Mouse (Mus musculus) CH12.LX (cell line): ENCODE measurements around the gene Arhgef17. TPM values are rescaled to one million over a fixed set of nuclear protein-coding genes. Genes with fewer than 3 reads are reported as not detected.

ENCODE experiments used
- DNase-seq: peaks from one replicate; pipeline ENCODE4 v3.0.0-alpha.2; 2013; ENCODE audit errors: extremely low read depth
- H3K27ac ChIP-seq: 2 replicates; pipeline ENCODE4 v1.5.1; 2012; ENCODE audit warnings: low read depth, mild to moderate bottlenecking, control low read depth, moderate library complexity; ENCODE audit not compliant: insufficient read depth
- H3K27me3 ChIP-seq: replicated peaks from 2 replicates; pipeline ENCODE3; 2012; ENCODE audit warnings: inconsistent platforms
- H3K36me3 ChIP-seq, 2 experiments: replicated peaks in 1 of 2; 2 replicates each; pipeline versions ENCODE3 to v1.6.1; 2012; ENCODE audit warnings: inconsistent platforms in 1 of 2, low read length in 1 of 2, mild to moderate bottlenecking in 1 of 2, mixed read lengths in 1 of 2, moderate library complexity in 1 of 2; ENCODE audit not compliant: control insufficient read depth in 1 of 2, insufficient read depth in 1 of 2
- H3K4me1 ChIP-seq, 2 experiments: 2 replicates each; pipeline ENCODE4 v1.6.1; 2012; ENCODE audit warnings: inconsistent platforms in 1 of 2, moderate library complexity in 1 of 2; ENCODE audit not compliant: insufficient read depth in 2 of 2, control insufficient read depth in 1 of 2
- H3K4me2 ChIP-seq: 2 replicates; pipeline ENCODE4 v1.6.1; 2012; ENCODE audit warnings: low read depth, mild to moderate bottlenecking, control low read depth; ENCODE audit not compliant: poor library complexity, insufficient read depth, severe bottlenecking
- H3K4me3 ChIP-seq, 3 experiments: fragments of 150-350 bp in 1 of 3; sonication (generic) in 1 of 3; replicated peaks in 1 of 3; 2 replicates each; pipeline versions ENCODE3 to v1.5.1; 2011 to 2012; ENCODE audit warnings: low read depth in 2 of 3, low read length in 2 of 3, mild to moderate bottlenecking in 2 of 3, moderate library complexity in 2 of 3, control low read depth in 1 of 3, improper control_type of control experiment in 1 of 3, inconsistent platforms in 1 of 3, mixed read lengths in 1 of 3; ENCODE audit not compliant: poor library complexity in 1 of 3
- H3K79me2 ChIP-seq: replicated peaks from 2 replicates; pipeline ENCODE4 v1.6.1; 2012; ENCODE audit warnings: mild to moderate bottlenecking, moderate library complexity; ENCODE audit not compliant: control insufficient read depth, poor library complexity, insufficient read depth, severe bottlenecking; ENCODE audit errors: extremely low read depth
- H3K9ac ChIP-seq: 2 replicates; pipeline ENCODE4 v1.6.1; 2012; ENCODE audit warnings: low read depth, mild to moderate bottlenecking, control low read depth, moderate library complexity; ENCODE audit not compliant: insufficient read depth
- H3K9me3 ChIP-seq: replicated peaks from 2 replicates; pipeline ENCODE3; 2012; ENCODE audit warnings: low read length, inconsistent platforms, mixed read lengths
- BHLHE40 ChIP-seq: IDR thresholded peaks from 2 replicates; pipeline ENCODE4 v1.6.1; 2011; ENCODE audit warnings: mild to moderate bottlenecking, low read depth, low read length, improper control_type of control experiment
- CHD1 ChIP-seq: IDR thresholded peaks from 2 replicates; pipeline ENCODE4 v1.6.1; 2012; ENCODE audit warnings: low read depth, low read length, improper control_type of control experiment, inconsistent platforms
- CHD2 ChIP-seq: IDR thresholded peaks from 2 replicates; pipeline ENCODE4 v1.6.1; 2011; ENCODE audit warnings: low read length, improper control_type of control experiment
- E2F4 ChIP-seq: IDR thresholded peaks from 2 replicates; pipeline ENCODE4 v1.6.1; 2011; ENCODE audit warnings: low read depth, low read length, improper control_type of control experiment; ENCODE audit not compliant: insufficient replicate concordance
- ETS1 ChIP-seq: conservative IDR thresholded peaks from 2 replicates; pipeline ENCODE4 v1.6.1; 2012; ENCODE audit warnings: low read depth, mild to moderate bottlenecking, inconsistent platforms, low read length, improper control_type of control experiment, moderate library complexity
- GABPA ChIP-seq: IDR thresholded peaks from 2 replicates; pipeline ENCODE4 v1.6.1; 2012; ENCODE audit warnings: low read depth, low read length, improper control_type of control experiment, inconsistent platforms; ENCODE audit not compliant: insufficient replicate concordance
- JUN ChIP-seq: IDR thresholded peaks from 2 replicates; pipeline ENCODE4 v1.6.1; 2011; ENCODE audit warnings: low read depth, mild to moderate bottlenecking, low read length, improper control_type of control experiment, moderate library complexity; ENCODE audit not compliant: insufficient read depth
- JUND ChIP-seq: conservative IDR thresholded peaks from 2 replicates; pipeline ENCODE4 v1.6.1; 2011; ENCODE audit warnings: low read depth, low read length, improper control_type of control experiment
- MAFK ChIP-seq: IDR thresholded peaks from 2 replicates; pipeline ENCODE4 v1.6.1; 2011; ENCODE audit warnings: low read length, improper control_type of control experiment; ENCODE audit not compliant: insufficient replicate concordance
- MEF2A ChIP-seq: IDR thresholded peaks from 2 replicates; pipeline ENCODE4 v1.6.1; 2014; ENCODE audit warnings: low read depth, mild to moderate bottlenecking, inconsistent platforms, low read length, improper control_type of control experiment, borderline replicate concordance
- MXI1 ChIP-seq: IDR thresholded peaks from 2 replicates; pipeline ENCODE4 v1.6.1; 2011; ENCODE audit warnings: mild to moderate bottlenecking, low read depth, low read length, improper control_type of control experiment
- MYC ChIP-seq: IDR thresholded peaks from 2 replicates; pipeline ENCODE4 v1.6.1; 2011; ENCODE audit warnings: low read depth, mild to moderate bottlenecking, improper control_type of control experiment, low read length
- NELFE ChIP-seq: IDR thresholded peaks from 2 replicates; pipeline ENCODE4 v1.6.1; 2011; ENCODE audit warnings: low read depth, low read length, improper control_type of control experiment
- POLR2A ChIP-seq: IDR thresholded peaks from 2 replicates; pipeline ENCODE4 v1.6.1; 2011; ENCODE audit warnings: low read depth, mild to moderate bottlenecking, improper control_type of control experiment, low read length
- POLR2AphosphoS2 ChIP-seq: IDR thresholded peaks from 2 replicates; pipeline ENCODE4 v1.6.1; 2011; ENCODE audit warnings: low read depth, low read length, improper control_type of control experiment
- RAD21 ChIP-seq: IDR thresholded peaks from 2 replicates; pipeline ENCODE4 v1.6.1; 2011; ENCODE audit warnings: low read depth, mild to moderate bottlenecking, low read length, improper control_type of control experiment, moderate library complexity
- RCOR1 ChIP-seq: conservative IDR thresholded peaks from 2 replicates; pipeline ENCODE4 v1.6.1; 2012; ENCODE audit warnings: low read depth, mild to moderate bottlenecking, inconsistent platforms, low read length, improper control_type of control experiment
- SIN3A ChIP-seq: IDR thresholded peaks from 2 replicates; pipeline ENCODE4 v1.6.1; 2012; ENCODE audit warnings: low read length, improper control_type of control experiment, inconsistent platforms
- SMC3 ChIP-seq: IDR thresholded peaks from 2 replicates; pipeline ENCODE4 v1.6.1; 2011; ENCODE audit warnings: low read depth, low read length, improper control_type of control experiment
- UBTF ChIP-seq: IDR thresholded peaks from 2 replicates; pipeline ENCODE4 v1.6.1; 2012; ENCODE audit warnings: low read depth, mild to moderate bottlenecking, inconsistent platforms, low read length, improper control_type of control experiment, moderate library complexity
- USF1 ChIP-seq: IDR thresholded peaks from 2 replicates; pipeline ENCODE4 v1.6.1; 2014; ENCODE audit warnings: low read depth, mild to moderate bottlenecking, inconsistent platforms, low read length, improper control_type of control experiment
- ZKSCAN1 ChIP-seq: IDR thresholded peaks from 2 replicates; pipeline ENCODE4 v1.6.1; 2012; ENCODE audit warnings: low read depth, inconsistent platforms, low read length, improper control_type of control experiment, borderline replicate concordance
- ZNF384 ChIP-seq: IDR thresholded peaks from 2 replicates; pipeline ENCODE4 v1.6.1; 2012; ENCODE audit warnings: low read depth, low read length, improper control_type of control experiment, inconsistent platforms
- dilution Hi-C: fragments of 300-500 bp; cut with MboI; formaldehyde crosslinking; loops from 2 replicates; pipeline ENCODE4 v1.14.3; 2020; ENCODE audit warnings: low sequenced_read_pairs; ENCODE audit not compliant: extremely low pct_unique_long_range_greater_than_20kb, extremely low pct_ligation_motif_present
- in situ Hi-C: fragments of 300-500 bp; cut with MboI; formaldehyde crosslinking; loops from 3 replicates; pipeline ENCODE4 v1.14.3; 2019; ENCODE audit warnings: low sequenced_read_pairs, low pct_ligation_motif_present, low pct_unique_long_range_greater_than_20kb, mixed read lengths
- polyA plus RNA-seq: library from polyadenylated mRNA; unstranded; fragments of >175 nt; gene quantifications from 2 replicates; pipeline ENCODE4 v1.2.1, GENCODE M21; 2012; ENCODE audit warnings: low read depth; ENCODE audit not compliant: insufficient read length
- total RNA-seq, 2 experiments: library from RNA; depleted of rRNA; stranded (reverse); fragments of 300-350 nt in 1 of 2; fragments of >200 nt in 1 of 2; gene quantifications; 2 replicates each; pipeline ENCODE4 v1.2.3; 2012 to 2014

The Arhgef17 gene
- total and polyA plus RNA-seq, 3 experiments: 2.3 to 6.7 (median 5.6) TPM

DNA sequence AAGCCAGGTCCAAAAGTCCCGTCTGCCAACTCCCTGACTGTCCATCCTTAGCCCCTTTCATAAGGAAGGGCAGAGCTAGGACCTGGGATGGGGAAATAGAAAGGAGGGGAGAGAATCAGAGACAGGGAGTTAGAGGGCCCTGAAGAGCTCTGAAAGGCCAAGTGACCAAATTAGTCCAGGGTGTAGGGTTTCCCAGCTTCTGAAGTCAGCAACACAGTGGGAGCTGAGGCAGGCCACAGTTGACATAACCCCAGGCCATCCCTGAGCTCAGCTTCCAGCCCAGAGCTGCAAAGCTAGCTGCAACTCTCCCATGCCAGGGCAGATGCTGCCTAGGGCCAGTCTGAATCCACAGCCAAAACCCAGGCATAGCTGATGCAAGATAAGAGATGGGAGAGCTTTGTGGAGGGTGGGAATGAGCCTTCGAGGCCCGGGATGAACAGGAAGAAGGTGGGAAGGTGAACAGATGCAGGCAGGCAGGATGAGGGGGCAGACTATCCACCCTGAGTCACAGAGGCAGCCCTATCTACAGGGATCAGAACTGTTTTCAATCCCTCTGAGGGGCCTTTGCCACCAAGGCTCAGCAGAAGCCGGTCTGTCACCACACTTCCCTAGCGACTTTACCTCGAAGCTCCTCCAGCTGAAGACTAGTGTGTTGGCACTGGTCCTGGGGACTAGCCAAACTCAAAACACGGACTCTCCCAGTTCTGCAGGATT, 4.5 kb downstream of the Arhgef17 start:
- no peaks in the 10 kb centered on the region for H3K36me3 ChIP-seq
- H3K4me1 ChIP-seq: peaks cover 0 to 3% of the 10 kb centered on the region in 2 experiments; a peak in 2 of 4 replicates
- no peak overlapping the region for H3K27ac ChIP-seq
- H3K9me3 ChIP-seq: peaks cover 28% of the 10 kb centered on the region
- H3K9ac ChIP-seq: no peak overlapping the region
- no peak for DNase-seq
- no peaks in the 10 kb centered on the region for H3K79me2 ChIP-seq
- peaks cover 49% of the 10 kb centered on the region for H3K27me3 ChIP-seq
- TF ChIP-seq GABPA: no peak
- no peak for TF ChIP-seq POLR2A
- TF ChIP-seq MEF2A: no peak
- TF ChIP-seq MAFK: no peak
- dilution Hi-C loops: no loop called here
- H3K4me2 ChIP-seq: no peak overlapping the region
- H3K4me3 ChIP-seq: no peak overlapping the region
- in situ Hi-C loops: no loop called here

DNA sequence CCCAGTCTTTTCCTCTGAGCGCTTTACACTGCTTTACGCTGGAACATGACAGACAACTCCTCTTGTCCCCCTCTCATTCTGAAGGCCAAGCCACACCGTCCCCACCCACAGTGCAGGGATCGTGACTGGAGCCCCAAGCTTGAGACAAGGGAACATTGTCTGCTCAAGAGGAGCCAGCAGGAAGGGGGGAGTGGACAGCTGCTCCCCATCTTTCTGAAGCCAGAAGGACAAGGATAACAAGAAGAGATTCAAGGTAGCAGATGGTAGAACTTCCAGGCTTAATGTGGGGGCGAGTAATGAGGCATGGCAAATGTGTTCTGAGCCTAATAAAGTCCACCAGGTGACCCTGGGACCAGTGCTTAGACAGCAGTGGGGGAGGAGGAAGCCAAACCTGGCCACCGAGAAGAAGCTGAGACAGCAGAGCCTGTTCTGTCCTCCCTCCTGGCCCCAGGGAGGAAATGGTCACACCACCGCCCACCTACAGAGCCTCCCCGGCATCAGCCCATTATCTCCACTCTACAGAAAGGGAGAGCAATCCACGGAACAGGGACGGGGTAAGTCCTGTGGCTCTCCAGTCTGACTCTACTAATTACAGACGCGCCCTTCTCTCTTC, 5.5 kb downstream of the Arhgef17 start:
- DNase-seq: no peak
- no peak overlapping the region for H3K27ac ChIP-seq
- peaks cover 49% of the 10 kb centered on the region for H3K27me3 ChIP-seq
- dilution Hi-C loops: no loop called here
- H3K79me2 ChIP-seq: no peaks in the 10 kb centered on the region
- no peak for TF ChIP-seq POLR2A
- TF ChIP-seq RAD21: no peak
- no peak overlapping the region for H3K9ac ChIP-seq
- H3K4me2 ChIP-seq: no peak overlapping the region
- H3K36me3 ChIP-seq: no peaks in the 10 kb centered on the region
- H3K4me1 ChIP-seq: no peaks in the 10 kb centered on the region
- H3K9me3 ChIP-seq: peaks cover 22% of the 10 kb centered on the region
- no peak overlapping the region for H3K4me3 ChIP-seq
- in situ Hi-C loops: no loop called here

DNA sequence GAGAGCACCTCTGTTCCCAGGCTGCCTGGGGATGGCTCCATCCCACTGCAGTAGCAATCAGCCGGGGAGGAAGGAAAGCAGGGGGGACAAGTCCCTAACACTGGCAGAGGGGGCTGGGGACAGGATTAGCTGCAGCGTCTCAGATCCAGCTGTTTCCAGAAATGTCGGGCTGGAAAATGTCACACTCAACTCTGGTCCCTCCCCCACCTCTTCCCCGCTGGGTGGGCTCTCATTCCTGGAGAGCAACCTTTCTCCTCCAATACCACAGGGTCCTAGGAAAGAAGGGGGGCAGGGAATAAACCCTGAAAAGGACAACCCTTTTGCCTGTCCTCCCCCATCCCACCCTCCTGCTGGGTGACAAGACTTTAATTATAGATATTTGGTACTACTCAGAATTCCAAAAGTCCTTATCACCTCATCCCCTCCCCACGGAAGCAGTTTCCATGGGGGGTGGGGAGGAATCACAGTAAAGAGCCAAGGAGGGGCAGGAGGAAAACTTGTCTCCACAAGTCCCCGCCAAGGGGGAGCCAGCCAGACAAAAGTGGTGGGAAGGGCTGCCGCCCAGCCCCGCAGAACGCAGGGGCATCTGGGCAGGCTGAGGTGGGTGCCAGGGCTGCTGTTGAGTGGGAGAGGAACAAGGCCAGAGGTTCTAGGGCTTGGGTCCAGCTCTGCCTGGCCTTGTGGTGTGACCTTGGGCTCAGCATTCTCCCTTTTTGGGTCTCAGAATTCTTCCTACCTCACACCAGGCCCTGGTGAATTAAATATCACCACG, 7.0 kb downstream of the Arhgef17 start:
- no peak for DNase-seq
- Histone ChIP-seq H3K4me2 (no peak overlapping the region), H3K4me3 (no peak overlapping the region), H3K9me3 (peaks cover 7% of the 10 kb centered on the region), H3K27me3 (peaks cover 49% of the 10 kb centered on the region), H3K79me2 (no peaks in the 10 kb centered on the region), H3K27ac (no peak overlapping the region), H3K9ac (no peak overlapping the region), H3K36me3 (no peaks in the 10 kb centered on the region), H3K4me1 (no peaks in the 10 kb centered on the region)
- dilution Hi-C loops: no loop called here
- in situ Hi-C loops: no loop called here
- TF ChIP-seq POLR2AphosphoS2 (no peak), E2F4 (no peak), RCOR1 (no peak), ETS1 (no peak), MYC (no peak), SIN3A (no peak), JUN (no peak), USF1 (no peak), SMC3 (no peak), JUND (no peak), ZKSCAN1 (no peak), MXI1 (no peak), CHD2 (no peak), ZNF384 (no peak), BHLHE40 (no peak), NELFE (no peak), MAFK (no peak), CHD1 (no peak), UBTF (no peak)
